Mouse (Mus musculus): ENCODE data around the gene Iapp. TPM values are rescaled to one million over a fixed set of nuclear protein-coding genes. Genes with fewer than 3 reads are reported as not detected.

The Iapp gene
- total RNA-seq, 2 experiments from 2014 or later = not detected

Other genes starting within 250 kb of the Iapp start
- under 1 TPM in 1 of 2 experiments, not detected in 1; 0.67 TPM for gene Slco1a6, start 89.9 kb upstream of the Iapp start, total RNA-seq (2021)
- gene Slco1a5, start 24.6 kb downstream of the Iapp start, total RNA-seq (2021) = not detected
- gene Pyroxd1, start 47.2 kb downstream of the Iapp start, total RNA-seq (2021) = 10 to 100 TPM in 1 of 2 experiments, 1 to 10 TPM in 1; 9.5 to 12.4 TPM
- gene Recql, start 88.7 kb downstream of the Iapp start, total RNA-seq (2021) = 10 to 100 TPM; 10.7 to 13.0 TPM
- gene Golt1b, start 88.8 kb downstream of the Iapp start, total RNA-seq (2021) = 10 to 100 TPM; 22.2 to 25.1 TPM
- gene Spx, start 115.0 kb downstream of the Iapp start, total RNA-seq (2021) = not detected
- under 1 TPM in 1 of 2 experiments, not detected in 1; 0.19 TPM for gene Gys2, start 174.7 kb downstream of the Iapp start, total RNA-seq (2021)
- 1,000 to 10,000 TPM; 1,648 to 1,721 TPM for gene Ldhb, start 209.5 kb downstream of the Iapp start, total RNA-seq (2021)

Measured in heart, postnatal 10 days (tissue).